Mouse (Mus musculus): ENCODE data around the gene Rab21.

- TF ChIP-seq GATA1 (IDR thresholded peaks at IDR 0.05; ENCODE audit: low read length), result no peak
- TF ChIP-seq TAL1 (IDR thresholded peaks at IDR 0.05; ENCODE audit: low read length), result no peak
Observed at GRCm38 (mm10) chr10:115355016-115355415, 39.6 kb upstream of the Rab21 start.

Data from erythroblast, embryonic 14.5 days (primary cell).